17 mouse cellular contexts compared by ENCODE assay signal in genomic region chr1:108592720-108593422, GRCm38 (mm10).
"Had no signal": no experiment of that assay in that cellular context is flagged by ENCODE, and none has a peak within 500 bp of the region (broad histone marks: within the 10 kb centered on the region; RNA-seq: fewer than 3 reads in every experiment).

No protein-coding gene starts in this region.

- H3K4me1 ChIP-seq: lung, embryonic 15.5 days; megakaryocyte, embryonic 14.5 days; midbrain, embryonic 13.5 days; midbrain, embryonic 15.5 days; neural tube, embryonic 12.5 days; stomach, embryonic 15.5 days had no signal

- H3K4me2 ChIP-seq: lung, embryonic 15.5 days; midbrain, embryonic 11.5 days; midbrain, embryonic 13.5 days; midbrain, embryonic 15.5 days; neural tube, embryonic 12.5 days; stomach, embryonic 15.5 days had no signal

- H3K4me3 ChIP-seq: lung, embryonic 15.5 days; megakaryocyte, embryonic 14.5 days; midbrain, embryonic 13.5 days; midbrain, embryonic 15.5 days; neural tube, embryonic 12.5 days; stomach, embryonic 15.5 days had no signal

- H3K36me3 ChIP-seq: lung, embryonic 15.5 days; midbrain, embryonic 13.5 days; midbrain, embryonic 15.5 days; neural tube, embryonic 12.5 days; stomach, embryonic 15.5 days had no signal

- ATAC-seq: lung, postnatal 0 days; midbrain, embryonic 13.5 days; midbrain, embryonic 15.5 days had no signal

- H3K9ac ChIP-seq: lung, embryonic 15.5 days; midbrain, embryonic 13.5 days; midbrain, embryonic 15.5 days; neural tube, embryonic 12.5 days; stomach, embryonic 15.5 days had no signal

- H3K9me3 ChIP-seq: lung, embryonic 15.5 days; midbrain, embryonic 13.5 days; midbrain, embryonic 15.5 days; neural tube, embryonic 12.5 days; stomach, embryonic 15.5 days had no signal

- H3K27ac ChIP-seq: lung, embryonic 15.5 days; macrophage; midbrain, embryonic 13.5 days; midbrain, embryonic 15.5 days; neural tube, embryonic 12.5 days; stomach, embryonic 15.5 days; stomach, postnatal 0 days had no signal

- DNase-seq: lung, adult 2 months; lung, postnatal 14 days; lung, postnatal 36 days; right cerebral cortex, postnatal 14 days; thymus, adult 2 months; thymus, postnatal 25 days; thymus, postnatal 4 days had no signal

- H3K27me3 ChIP-seq: lung, embryonic 15.5 days; megakaryocyte, embryonic 14.5 days; midbrain, embryonic 13.5 days; midbrain, embryonic 15.5 days; neural tube, embryonic 12.5 days; stomach, embryonic 15.5 days had no signal
